In the genomic region with DNA sequence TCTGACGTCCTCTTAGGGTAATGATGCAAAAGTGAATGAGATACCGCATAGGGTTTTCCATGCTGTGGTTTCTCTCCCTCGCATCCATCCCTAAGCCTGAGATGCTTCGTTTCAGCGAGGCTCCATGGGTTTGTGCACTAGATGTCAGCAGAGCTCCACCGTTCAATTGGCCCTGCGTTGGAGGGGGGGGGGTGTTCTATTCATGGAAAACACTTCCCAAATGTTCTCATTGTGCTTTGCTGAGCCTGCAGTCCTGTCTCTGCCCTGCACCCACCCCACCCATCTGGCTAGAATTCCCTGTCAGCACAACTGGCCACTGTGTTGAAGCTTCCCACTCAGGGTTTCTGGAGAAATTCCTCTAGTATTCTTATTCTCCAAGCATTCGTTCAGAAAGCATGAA, we compare ENCODE assay signal across 8 mouse cellular contexts.
DNase-seq lines count a peak whose midpoint lies in the region; ATAC-seq and TF ChIP-seq lines count a peak whose summit lies in the region.

No protein-coding gene starts in this region.

- ATAC-seq in hindbrain, embryonic 13.5 days (ENCODE audit: low FRiP score) = no peak
- peak; percentile 79 for ATAC-seq in forebrain, embryonic 15.5 days (replicated peaks)
- peak; percentile 83; the same call in 1 of the 2 replicates for ATAC-seq in lung, embryonic 14.5 days (ENCODE audit: insufficient read depth)

- intact Hi-C loops in heart, postnatal 14 days (cut with DNase I) = loop anchor here (5.0 to 10.0 kb wide), 4 partner anchors 91 to 1393 kb away; a partner anchor contains a TSS

- H3K36me3 ChIP-seq in hindbrain, embryonic 10.5 days = no peaks in the 10 kb centered on the region
- no peaks in the 10 kb centered on the region for H3K36me3 ChIP-seq in hindbrain, embryonic 13.5 days
- no peaks in the 10 kb centered on the region for H3K36me3 ChIP-seq in forebrain, embryonic 15.5 days
- H3K36me3 ChIP-seq in lung, embryonic 14.5 days (ENCODE audit: insufficient read depth) = no peaks in the 10 kb centered on the region

- no peaks in the 10 kb centered on the region for H3K9me3 ChIP-seq in hindbrain, embryonic 10.5 days
- no peaks in the 10 kb centered on the region for H3K9me3 ChIP-seq in hindbrain, embryonic 13.5 days
- H3K9me3 ChIP-seq in forebrain, embryonic 15.5 days = no peaks in the 10 kb centered on the region
- H3K9me3 ChIP-seq in lung, embryonic 14.5 days (ENCODE audit: low read depth, low read length) = no peaks in the 10 kb centered on the region

- no peak overlapping the region for H3K27ac ChIP-seq in hindbrain, embryonic 10.5 days
- H3K27ac ChIP-seq in hindbrain, embryonic 13.5 days = no peak overlapping the region
- no peak overlapping the region for H3K27ac ChIP-seq in forebrain, embryonic 15.5 days (replicated peaks)
- peak overlapping the region; percentile 56 for H3K27ac ChIP-seq in layer of hippocampus, adult 2 months
- H3K27ac ChIP-seq in lung, embryonic 14.5 days (ENCODE audit: low read depth) = no peak overlapping the region

- 29% methylated on average over 8 of the region's 8 CpGs for WGBS in hindbrain, embryonic 10.5 days
- 22% methylated on average over 8 of the region's 8 CpGs for WGBS in hindbrain, embryonic 13.5 days
- 20% methylated on average over 8 of the region's 8 CpGs for WGBS in forebrain, embryonic 15.5 days
- WGBS in lung, embryonic 14.5 days = 19% methylated on average over 8 of the region's 8 CpGs

- no peak overlapping the region for H3K4me3 ChIP-seq in hindbrain, embryonic 10.5 days
- H3K4me3 ChIP-seq in hindbrain, embryonic 13.5 days = no peak overlapping the region
- no peak overlapping the region for H3K4me3 ChIP-seq in forebrain, embryonic 15.5 days
- H3K4me3 ChIP-seq in layer of hippocampus, adult 2 months = no peak overlapping the region
- no peak overlapping the region for H3K4me3 ChIP-seq in lung, embryonic 14.5 days (ENCODE audit: low read depth, low read length)

- no peaks in the 10 kb centered on the region for H3K27me3 ChIP-seq in hindbrain, embryonic 10.5 days (ENCODE audit: insufficient read depth, poor library complexity, severe bottlenecking)
- no peaks in the 10 kb centered on the region for H3K27me3 ChIP-seq in hindbrain, embryonic 13.5 days
- no peaks in the 10 kb centered on the region for H3K27me3 ChIP-seq in forebrain, embryonic 15.5 days
- H3K27me3 ChIP-seq in lung, embryonic 14.5 days (ENCODE audit: insufficient read depth, low read length) = no peaks in the 10 kb centered on the region

- no peak overlapping the region for H3K4me2 ChIP-seq in hindbrain, embryonic 13.5 days
- no peak overlapping the region for H3K4me2 ChIP-seq in forebrain, embryonic 15.5 days (replicated peaks)
- H3K4me2 ChIP-seq in lung, embryonic 14.5 days = no peak overlapping the region

- peaks cover 7% of the 10 kb centered on the region; the same call in 1 of the 2 replicates for H3K4me1 ChIP-seq in hindbrain, embryonic 10.5 days (replicated peaks)
- no peaks in the 10 kb centered on the region for H3K4me1 ChIP-seq in hindbrain, embryonic 13.5 days (replicated peaks)
- H3K4me1 ChIP-seq in forebrain, embryonic 15.5 days = no peaks in the 10 kb centered on the region; the same call in 1 of the 2 replicates
- H3K4me1 ChIP-seq in lung, embryonic 14.5 days (ENCODE audit: insufficient read depth) = peaks cover 5% of the 10 kb centered on the region

- no peak overlapping the region for H3K9ac ChIP-seq in hindbrain, embryonic 13.5 days
- no peak overlapping the region for H3K9ac ChIP-seq in forebrain, embryonic 15.5 days (replicated peaks)
- no peak overlapping the region for H3K9ac ChIP-seq in lung, embryonic 14.5 days

- TF ChIP-seq CTCF in layer of hippocampus, adult 2 months (conservative IDR thresholded peaks at IDR 0.05) = peak; percentile 84
- peak; percentile 81 for TF ChIP-seq CTCF in lung, embryonic 14.5 days (IDR thresholded peaks at IDR 0.05; ENCODE audit: low read depth)

- peak; percentile 72 for DNase-seq in hindbrain, embryonic 10.5 days (ENCODE audit: low spot score)
- DNase-seq in heart, postnatal 14 days = peak; percentile 67 to 70
- peak; percentile 74 to 82 for DNase-seq in layer of hippocampus, adult 2 months (ENCODE audit: low spot score in 2 of 2)
- DNase-seq in lung, embryonic 14.5 days = peak; percentile 84
- peak; percentile 13 for DNase-seq in retina, postnatal 7 days (ENCODE audit: low read depth, low spot score)
- DNase-seq in spleen, postnatal 4 days (ENCODE audit: low spot score in 2 of 2) = no peak

Comparison
In these comparisons a context has a peak if more than half of its experiments do, and no peak if none do; other contexts are left out.
1. DNase-seq: peak in hindbrain, embryonic 10.5 days (single experiment), heart, postnatal 14 days (2 of 2), layer of hippocampus, adult 2 months (2 of 2), lung, embryonic 14.5 days (single experiment) and retina, postnatal 7 days (single experiment); none in spleen, postnatal 4 days (0 of 2).